Mouse (Mus musculus) fibroblast of lung, adult 2 months (primary cell): Measurements from ENCODE around the gene Gm11115.

Source experiments
- DNase-seq: peaks from one replicate; pipeline ENCODE4 v3.0.0-alpha.2; 2011; ENCODE audit warnings: low read depth

Gm11115 gene

DNA sequence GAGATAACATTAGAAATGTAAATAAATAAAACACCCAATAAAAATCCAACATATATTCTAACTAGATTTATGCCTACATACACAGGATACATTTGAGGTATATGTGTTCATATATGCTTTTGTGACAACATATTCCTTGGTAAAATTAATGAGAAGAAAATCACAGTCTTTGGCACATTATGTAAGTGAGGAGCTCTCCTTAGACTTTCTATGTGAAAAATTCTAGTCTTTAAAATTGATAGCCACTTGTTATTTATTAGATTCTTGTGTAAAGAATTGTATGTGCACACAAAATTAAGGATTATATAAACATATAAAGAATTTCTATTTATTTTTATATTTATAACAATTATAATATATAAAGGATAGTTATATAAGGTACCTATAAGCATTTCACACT lies at the start of gene Gm11115:
Gene Gm11115, minus strand, starts transcription at position 101 of the 400 bp plus-strand sequence.
- DNase-seq: no peak

- DNase-seq: no peak
Observed at GRCm38 (mm10) chr5:88111430-88111829, 42.5 kb downstream of the Gm11115 start, which contains the start of gene Gm11116. Gene Gm11116, minus strand, starts transcription at chr5:88111530.
